Mouse (Mus musculus) lung, adult 2 months (tissue): Measurements from ENCODE around the gene E2f2. TPM values are rescaled to one million over a fixed set of nuclear protein-coding genes. Genes with fewer than 3 reads are reported as not detected.

Experiments
- DNase-seq: peaks from one replicate; pipeline ENCODE4 v3.0.0; 2022
- H3K4me1 ChIP-seq: fragments of 200-500 bp; 2 replicates; pipeline ENCODE4 v1.6.1; 2011; ENCODE audit warnings: low read length; ENCODE audit not compliant: control insufficient read depth, insufficient read depth
- H3K4me3 ChIP-seq: fragments of 200-500 bp; replicated peaks from 2 replicates; pipeline ENCODE3; 2011; ENCODE audit warnings: low read depth, mild to moderate bottlenecking, control low read depth, low read length; ENCODE audit errors: extremely low read depth
- CTCF ChIP-seq: fragments of 200-500 bp; IDR thresholded peaks from 2 replicates; pipeline ENCODE4 v1.5.1; 2011; ENCODE audit warnings: mild to moderate bottlenecking, low read length, control low read depth; ENCODE audit not compliant: insufficient read depth
- POLR2A ChIP-seq: fragments of 200-500 bp; IDR thresholded peaks from 2 replicates; pipeline ENCODE4 v1.6.1; 2011; ENCODE audit warnings: low read depth, mild to moderate bottlenecking, control low read depth, low read length, borderline replicate concordance; ENCODE audit errors: extremely low read depth
- WGBS: fragments of 180-500 bp; shearing (Covaris S2); methylation state at CpG from one replicate; pipeline ENCODE4 v1.1.7; 2018; 5-methylcytosine and 5-hydroxymethylcytosine counted together
- polyA plus RNA-seq: library from polyadenylated mRNA; depleted of rRNA; stranded (reverse); fragments of >200 nt; gene quantifications from 2 replicates; pipeline ENCODE4 v1.2.3, GENCODE M21; 2012

E2f2 gene
- polyA plus RNA-seq, 1 experiment = 11.2 TPM

GRCm38 (mm10) chr4:136171455-136171854, 739 bp upstream of the E2f2 start:
- H3K4me1 ChIP-seq = peaks cover 12% of the 10 kb centered on the region
- H3K4me3 ChIP-seq = no peak overlapping the region
- TF ChIP-seq CTCF = no peak
- no peak for TF ChIP-seq POLR2A
- no peak for DNase-seq
- 42% methylated on average over 12 of the region's 12 CpGs for WGBS

GRCm38 (mm10) chr4:136172542-136173209, 482 bp downstream of the E2f2 start:
- Histone ChIP-seq H3K4me1 (peaks cover 16% of the 10 kb centered on the region), H3K4me3 (peak overlapping the region; percentile 87)
- peak; percentile 62 for DNase-seq
- under 1% methylated on average over 67 of the region's 67 CpGs for WGBS
- TF ChIP-seq CTCF (no peak), POLR2A (no peak)

GRCm38 (mm10) chr4:136173210-136173715, 1.1 kb downstream of the E2f2 start:
- DNase-seq = no peak
- TF ChIP-seq CTCF = no peak
- no peak for TF ChIP-seq POLR2A
- Histone ChIP-seq H3K4me3 (peak overlapping the region; percentile 87), H3K4me1 (peaks cover 20% of the 10 kb centered on the region)
- 10% methylated on average over 14 of the region's 14 CpGs for whole genome bisulfite sequencing

GRCm38 (mm10) chr4:136174216-136175193, 2.3 kb downstream of the E2f2 start:
- TF ChIP-seq CTCF (no peak), POLR2A (peak; percentile 10; the same call in 1 of the 2 replicates)
- DNase-seq = peak; percentile 52
- H3K4me3 ChIP-seq = no peak overlapping the region
- 56% methylated on average over 13 of the region's 13 CpGs for WGBS
- peaks cover 20% of the 10 kb centered on the region for H3K4me1 ChIP-seq

- H3K4me3 ChIP-seq = no peak overlapping the region
- H3K4me1 ChIP-seq = peaks cover 23% of the 10 kb centered on the region
- WGBS = 77% methylated on average over 10 of the region's 10 CpGs
- no peak for DNase-seq
- no peak for TF ChIP-seq POLR2A
- TF ChIP-seq CTCF = no peak
Measured at GRCm38 (mm10) chr4:136176022-136176552, 3.9 kb downstream of the E2f2 start.

GRCm38 (mm10) chr4:136177244-136177611, 5.0 kb downstream of the E2f2 start:
- H3K4me3 ChIP-seq = no peak overlapping the region
- TF ChIP-seq POLR2A (no peak), CTCF (no peak)
- peaks cover 23% of the 10 kb centered on the region for H3K4me1 ChIP-seq
- 18% methylated on average over 8 of the region's 8 CpGs for WGBS
- no peak for DNase-seq

- peaks cover 23% of the 10 kb centered on the region for H3K4me1 ChIP-seq
- 0 out of 2 replicates have a peak, but pooled peaks have one; percentile 19 for TF ChIP-seq POLR2A
- TF ChIP-seq CTCF = no peak
- 11% methylated on average over 11 of the region's 11 CpGs for WGBS
- H3K4me3 ChIP-seq = no peak overlapping the region
- peak; percentile 68 for DNase-seq
Measured at GRCm38 (mm10) chr4:136177612-136178474, 5.6 kb downstream of the E2f2 start.

- H3K4me3 ChIP-seq = no peak overlapping the region
- WGBS = 46% methylated on average over 12 of the region's 12 CpGs
- H3K4me1 ChIP-seq = peaks cover 19% of the 10 kb centered on the region
- TF ChIP-seq POLR2A (no peak), CTCF (no peak)
- no peak for DNase-seq
Measured at GRCm38 (mm10) chr4:136178475-136178921, 6.3 kb downstream of the E2f2 start.

- H3K4me3 ChIP-seq = no peak overlapping the region
Measured at GRCm38 (mm10) chr4:136179456-136179855, 7.3 kb downstream of the E2f2 start.

More at GRCm38 (mm10) chr4:136179456-136179855, 7.3 kb downstream of the E2f2 start:
- peaks cover 19% of the 10 kb centered on the region for H3K4me1 ChIP-seq
- no peak for TF ChIP-seq CTCF
- TF ChIP-seq POLR2A = no peak
- WGBS = 59% methylated on average over 7 of the region's 7 CpGs
- peak; percentile 55 for DNase-seq
